Mouse (Mus musculus): ENCODE measurements at regions not wholly inside any gene's neighbourhood (a gene's known extent, or its start where the extent isn't known, plus 50 kb on each side); places are given as distances from the start of the nearest gene placed in this dataset.
"Not testable (repeated sequence)": the region's sequence is repeated elsewhere in the genome, so short reads cannot be mapped to it uniquely, and the experiment has no call there.

- intact Hi-C loops (cut with DNase I) = loop anchor here (5.0 kb wide), 1 partner anchor 35 kb away; no protein-coding TSS in a partner anchor
Observed at GRCm38 (mm10) chr1:177382596-177383190, 59.5 kb upstream of the Zbtb18 start.

DNA sequence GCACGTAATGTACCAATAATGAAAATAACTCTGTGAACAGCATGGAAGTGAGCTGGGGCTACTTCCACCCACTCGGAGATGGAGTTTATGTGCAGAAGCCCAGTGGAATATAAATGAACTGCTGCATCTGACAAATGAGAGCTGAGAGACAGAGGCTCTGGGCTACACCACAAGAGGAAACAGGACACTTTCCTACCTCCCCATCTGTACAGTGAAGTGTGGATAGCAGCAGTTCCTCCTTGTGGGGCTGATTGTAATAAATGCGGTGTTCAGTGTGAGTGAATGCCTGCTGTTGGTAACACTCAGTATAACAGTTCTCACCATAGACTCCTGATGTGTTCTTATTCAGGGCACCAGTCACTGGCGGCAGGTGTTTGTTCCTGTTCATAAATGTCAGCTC lies 60.0 kb upstream of the Zbtb18 start:
- intact Hi-C loops (cut with DNase I) = loop anchor here (5.0 kb wide), 1 partner anchor 35 kb away; no protein-coding TSS in a partner anchor
- peak in 1 of 2 experiments; percentile 42 for DNase-seq (ENCODE audit: low spot score in 2 of 2)

More at GRCm38 (mm10) chr1:177382596-177383190, 59.5 kb upstream of the Zbtb18 start:
- no peak for DNase-seq (ENCODE audit: low spot score in 2 of 2)

DNA sequence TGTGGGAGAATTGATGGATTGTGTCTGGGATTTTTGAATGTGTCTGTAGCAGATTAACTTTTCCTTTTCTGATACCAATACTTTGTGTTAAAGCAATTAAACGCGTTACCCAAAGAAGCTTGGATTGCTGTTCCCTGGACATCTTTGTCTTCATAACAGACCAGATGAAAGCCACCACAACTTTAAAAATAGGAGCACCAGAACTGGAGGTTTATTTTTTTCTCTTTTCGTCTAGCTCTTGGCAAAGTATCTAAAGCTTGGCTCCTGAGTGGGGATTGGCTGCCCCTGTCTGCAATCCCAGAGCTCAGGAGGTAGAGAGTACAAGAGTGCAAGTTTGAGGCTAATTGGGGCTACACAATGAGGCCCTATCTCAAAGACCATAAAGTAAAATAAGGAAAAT lies 64.0 kb upstream of the Zbtb18 start:
- intact Hi-C loops (cut with DNase I) = no loop called here
- DNase-seq (ENCODE audit: low spot score in 2 of 2) = peak in 1 of 2 experiments; percentile 12

GRCm38 (mm10) chr1:177373226-177373825 lies 68.8 kb upstream of the Zbtb18 start:
- no peak for DNase-seq (ENCODE audit: low spot score in 2 of 2)
- intact Hi-C loops (cut with DNase I) = no loop called here

DNA sequence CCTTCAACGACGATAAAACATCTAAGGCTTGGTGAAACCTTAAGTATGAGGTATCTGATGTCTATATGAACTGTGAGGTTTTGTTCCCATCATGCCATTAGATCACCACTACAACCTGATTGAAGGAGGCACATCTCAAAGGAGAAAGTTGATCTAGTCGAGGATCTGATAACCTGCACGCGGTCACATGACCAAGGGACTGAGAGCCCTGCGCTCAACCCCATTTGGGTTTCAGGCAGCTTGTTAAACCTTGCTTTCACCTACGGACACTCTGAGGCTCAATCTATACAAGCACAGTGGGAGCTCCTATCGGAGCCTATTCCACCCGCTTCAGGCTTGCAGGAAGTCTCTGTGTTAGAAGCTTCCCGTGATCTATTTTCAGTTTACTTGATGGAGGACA lies 70.1 kb upstream of the Zbtb18 start:
- intact Hi-C loops (cut with DNase I) = no loop called here
- no peak for DNase-seq (ENCODE audit: low spot score in 2 of 2)

- intact Hi-C loops (cut with DNase I) = no loop called here
- no peak for DNase-seq (ENCODE audit: low spot score in 2 of 2)
Observed at GRCm38 (mm10) chr1:177367864-177368610, 74.1 kb upstream of the Zbtb18 start.

- intact Hi-C loops (cut with DNase I) = no loop called here
- no peak for DNase-seq (ENCODE audit: low spot score in 2 of 2)
Observed at GRCm38 (mm10) chr1:177366914-177367313, 75.2 kb upstream of the Zbtb18 start.

DNA sequence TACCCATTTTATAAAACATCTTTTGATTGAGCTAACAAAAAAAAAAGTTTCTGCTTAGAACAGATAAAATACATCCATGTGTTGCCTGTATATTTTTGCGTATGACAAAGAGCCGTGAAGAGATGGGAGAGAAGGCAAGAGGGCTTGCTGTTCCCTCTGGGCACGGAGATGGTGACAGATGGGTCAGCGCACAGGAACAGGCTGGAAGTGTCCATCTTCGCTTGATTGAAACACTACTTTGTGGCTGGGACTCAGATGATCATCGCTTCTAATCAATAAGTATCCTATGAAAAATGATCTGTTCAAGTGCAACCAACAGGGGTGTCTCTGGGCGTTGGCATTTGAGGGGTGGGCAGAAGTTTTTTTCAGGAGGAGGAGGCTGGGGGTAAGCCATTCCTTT lies 75.7 kb upstream of the Zbtb18 start:
- no peak for DNase-seq (ENCODE audit: low spot score in 2 of 2)
- intact Hi-C loops (cut with DNase I) = no loop called here

- DNase-seq (ENCODE audit: low spot score in 2 of 2) = peak in 1 of 2 experiments; percentile 21
- intact Hi-C loops (cut with DNase I) = no loop called here
Observed at GRCm38 (mm10) chr1:177364355-177364754, 77.8 kb upstream of the Zbtb18 start.

DNA sequence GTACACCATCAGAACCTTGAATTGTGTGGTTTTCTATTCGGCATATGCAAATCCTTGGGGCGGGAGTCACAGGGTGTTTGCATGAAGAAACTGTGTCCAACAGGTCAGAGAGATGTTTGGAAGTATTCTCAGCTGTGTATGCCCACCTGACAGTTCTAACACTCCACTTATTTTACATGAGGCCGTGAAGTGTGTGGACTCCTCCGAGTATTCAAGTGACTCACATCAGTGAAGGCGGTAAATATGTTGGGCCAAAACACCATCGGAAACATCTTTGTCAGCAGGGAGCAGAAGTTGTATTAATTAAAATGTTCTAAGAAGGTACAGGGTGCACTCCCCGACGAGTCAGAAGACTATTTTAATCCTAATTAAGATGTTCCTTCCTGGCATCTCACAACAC lies 79.8 kb upstream of the Zbtb18 start:
- intact Hi-C loops (cut with DNase I) = no loop called here

DNA sequence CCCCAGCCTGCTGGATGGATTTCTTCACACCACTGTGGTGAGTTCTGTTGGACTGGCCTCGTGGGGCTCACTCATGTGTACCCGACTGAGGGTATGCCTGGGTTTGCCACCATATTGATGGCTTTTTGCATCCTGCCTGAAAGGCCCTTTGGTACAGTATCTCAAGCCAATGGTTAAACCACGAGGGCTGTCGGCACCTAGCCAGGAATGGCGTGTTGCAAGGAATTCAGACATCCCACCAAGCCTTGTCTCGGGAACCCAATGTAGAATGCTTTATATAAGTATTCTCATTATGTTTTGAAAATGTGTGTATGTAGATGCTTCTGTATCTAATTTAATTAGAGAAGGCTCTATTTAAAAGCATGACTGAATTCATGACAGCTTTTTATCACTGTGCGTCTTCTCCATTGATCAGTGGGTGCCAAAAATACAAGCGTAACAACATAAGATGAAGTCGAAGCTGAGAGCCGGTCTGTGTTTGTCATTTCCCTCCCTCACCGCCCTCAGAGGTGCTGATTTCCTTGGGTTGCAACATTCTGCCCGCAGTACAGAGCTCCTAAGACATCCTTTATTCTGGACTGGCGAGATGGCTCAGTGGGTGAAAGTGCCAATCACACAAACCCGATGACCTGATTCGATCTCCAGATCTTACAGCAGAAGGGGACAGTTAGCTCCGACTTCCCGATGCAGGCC lies 90.5 kb upstream of the Akt3 start:
- intact Hi-C loops (cut with DNase I) = loop anchor here (5.0 kb wide), 3 partner anchors 34 to 91 kb away; partner anchors contain the start of gene Akt3
- peak in 1 of 2 experiments; percentile 20 for DNase-seq (ENCODE audit: low spot score in 2 of 2)

More for the DNA sequence above, 79.8 kb upstream of the Zbtb18 start:
- no peak for DNase-seq (ENCODE audit: low spot score in 2 of 2)

GRCm38 (mm10) chr1:177347208-177347607 lies 89.2 kb upstream of the Akt3 start:
- peak; percentile 73 to 81 for DNase-seq (ENCODE audit: low spot score in 2 of 2)
- intact Hi-C loops (cut with DNase I) = loop anchor here (5.0 kb wide), 3 partner anchors 35 to 90 kb away; partner anchors contain the start of gene Akt3

- no peak for DNase-seq (ENCODE audit: low spot score in 2 of 2)
- intact Hi-C loops (cut with DNase I) = loop anchor here (5.0 kb wide), 3 partner anchors 36 to 89 kb away; partner anchors contain the start of gene Akt3
Observed at GRCm38 (mm10) chr1:177346540-177346939, 88.5 kb upstream of the Akt3 start.

DNA sequence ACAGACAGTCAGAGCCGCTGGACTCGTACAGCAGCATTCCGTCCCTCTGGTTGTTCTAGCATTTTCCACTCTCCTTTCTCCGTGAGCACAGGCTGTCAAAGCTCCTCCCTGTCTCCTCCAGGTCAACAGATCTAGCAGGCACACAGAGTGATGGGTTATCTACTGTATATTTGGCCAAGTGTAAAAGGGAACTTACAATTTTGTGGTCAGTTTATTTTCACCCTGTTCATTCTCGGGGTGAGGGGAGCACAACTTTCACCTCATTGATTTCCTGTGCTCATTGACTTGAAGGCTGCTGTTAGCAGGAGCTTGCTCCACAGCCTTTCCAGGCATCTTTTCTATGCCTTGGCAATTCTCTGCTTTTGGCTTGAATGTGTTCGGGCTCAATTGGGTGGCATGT lies 87.5 kb upstream of the Akt3 start:
- intact Hi-C loops (cut with DNase I) = loop anchor here (5.0 kb wide), 3 partner anchors 37 to 88 kb away; partner anchors contain the start of gene Akt3
- no peak for DNase-seq (ENCODE audit: low spot score in 2 of 2)

DNA sequence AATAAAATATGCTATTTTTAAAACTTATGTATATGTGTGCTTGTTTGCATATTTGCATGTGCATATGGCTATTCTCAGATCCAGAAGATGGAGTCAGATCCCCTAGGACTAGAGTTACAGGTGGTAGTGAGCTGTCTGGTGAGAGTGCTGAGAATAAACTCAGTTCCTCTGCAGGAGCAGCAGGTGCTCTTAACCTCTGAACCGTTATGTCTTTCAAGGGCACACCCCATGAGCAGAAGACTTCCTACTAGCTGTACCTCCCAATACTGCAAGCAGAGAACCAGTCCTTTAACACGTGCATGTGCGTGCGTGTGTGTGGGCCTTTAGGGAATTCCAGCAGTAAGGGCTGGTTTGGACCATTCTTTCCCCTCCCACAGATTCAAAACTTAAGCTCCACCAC lies 85.9 kb upstream of the Akt3 start:
- intact Hi-C loops (cut with DNase I) = no loop called here
- no peak for DNase-seq (ENCODE audit: low spot score in 2 of 2)

- no peak for DNase-seq (ENCODE audit: low spot score in 2 of 2)
- intact Hi-C loops (cut with DNase I) = no loop called here
Observed at GRCm38 (mm10) chr1:177343121-177343520, 85.1 kb upstream of the Akt3 start.

- intact Hi-C loops (cut with DNase I) = no loop called here
- no peak for DNase-seq (ENCODE audit: low spot score in 2 of 2)
Observed at GRCm38 (mm10) chr1:177340232-177340631, 82.2 kb upstream of the Akt3 start.

GRCm38 (mm10) chr1:177339207-177339787 lies 81.3 kb upstream of the Akt3 start:
- DNase-seq (ENCODE audit: low spot score in 2 of 2); intact Hi-C loops (cut with DNase I): not testable (repeated sequence)

DNA sequence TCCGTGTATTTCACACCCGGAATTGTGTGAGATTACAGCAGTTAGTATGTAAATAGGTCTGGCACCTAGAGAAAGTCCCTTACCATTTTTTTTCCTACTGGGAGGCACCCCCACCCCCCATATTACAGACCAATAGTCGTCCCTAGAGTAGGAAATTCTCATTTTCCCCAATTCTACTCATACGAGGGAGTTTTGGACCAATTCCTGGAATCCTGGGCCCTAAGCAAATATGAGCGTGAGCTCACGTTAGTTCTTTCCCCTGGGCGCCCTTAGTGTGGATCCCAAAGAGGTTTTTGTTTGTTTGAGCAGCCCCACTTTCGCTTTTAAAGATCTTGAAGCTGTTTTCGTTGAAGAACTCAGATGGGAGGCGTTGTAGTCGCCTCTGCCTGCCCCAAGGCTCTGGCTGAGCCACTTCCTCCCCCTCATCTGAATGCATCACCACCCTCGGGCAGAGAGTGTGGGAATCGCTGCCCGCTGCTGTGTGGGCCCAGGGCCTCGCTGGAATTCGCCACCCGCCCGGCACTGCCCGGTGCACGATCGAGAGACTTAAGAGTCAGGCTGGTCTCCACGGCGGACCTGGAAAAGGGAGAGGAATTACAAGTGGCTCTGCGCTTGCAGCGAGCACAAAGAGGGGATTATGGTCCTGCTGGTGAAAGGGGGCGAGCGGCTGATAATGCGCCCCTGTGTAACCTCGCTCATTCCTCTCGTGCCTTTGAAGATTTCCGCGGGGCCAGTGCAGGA lies 80.6 kb upstream of the Akt3 start:
- intact Hi-C loops (cut with DNase I) = no loop called here
- DNase-seq (ENCODE audit: low spot score in 2 of 2) = peak; percentile 61 to 66
